Comparison of ENCODE assay signal across 8 mouse cellular contexts in genomic region chr11:23770510-23770759, GRCm38 (mm10). TPM values are rescaled to one million over a fixed set of nuclear protein-coding genes. Genes with fewer than 3 reads are reported as not detected.
A peak's percentile ranks its signal among the peaks of the same experiment; 100 is the strongest.
DNase-seq lines count a peak whose midpoint lies in the region; ATAC-seq and TF ChIP-seq lines count a peak whose summit lies in the region.

No protein-coding gene starts in this region.

- under 1% methylated on average over 24 of the region's 24 CpGs for WGBS in heart, embryonic 12.5 days
- WGBS in forebrain, embryonic 15.5 days: under 1% methylated on average over 24 of the region's 24 CpGs
- 2% methylated on average over 24 of the region's 24 CpGs for WGBS in liver, postnatal 0 days (ENCODE audit: insufficient replicate concordance)

- H3K4me2 ChIP-seq in heart, embryonic 12.5 days: peak overlapping the region; percentile 85
- H3K4me2 ChIP-seq in forebrain, embryonic 15.5 days (replicated peaks): peak overlapping the region; percentile 85
- H3K4me2 ChIP-seq in liver, postnatal 0 days (ENCODE audit: low read depth, low read length): peak overlapping the region; percentile 78

- ATAC-seq in heart, embryonic 12.5 days (ENCODE audit: insufficient number of reproducible peaks, low FRiP score): no peak; the same call in 1 of the 2 replicates
- no peak for ATAC-seq in forebrain, embryonic 15.5 days (replicated peaks)
- ATAC-seq in liver, postnatal 0 days: no peak

- peaks cover 13% of the 10 kb centered on the region for H3K4me1 ChIP-seq in heart, embryonic 12.5 days (replicated peaks)
- peaks cover 12% of the 10 kb centered on the region for H3K4me1 ChIP-seq in forebrain, embryonic 15.5 days
- H3K4me1 ChIP-seq in liver, postnatal 0 days (ENCODE audit: insufficient read depth): 0 out of 2 replicates have a peak, but pooled peaks cover 5% of the 10 kb centered on the region

- no peaks in the 10 kb centered on the region for H3K36me3 ChIP-seq in heart, embryonic 12.5 days
- H3K36me3 ChIP-seq in forebrain, embryonic 15.5 days: no peaks in the 10 kb centered on the region
- no peaks in the 10 kb centered on the region for H3K36me3 ChIP-seq in liver, postnatal 0 days (replicated peaks; ENCODE audit: insufficient read depth, low read length)

- peak overlapping the region; percentile 72 for H3K9ac ChIP-seq in heart, embryonic 12.5 days
- H3K9ac ChIP-seq in forebrain, embryonic 15.5 days (replicated peaks): peak overlapping the region; percentile 78
- peak overlapping the region; percentile 82 for H3K9ac ChIP-seq in liver, postnatal 0 days (replicated peaks)

- DNase-seq in heart, postnatal 10 days: no peak
- peak; percentile 69 for DNase-seq in ES-CJ7 (ENCODE audit: low read depth, low spot score)
- no peak for DNase-seq in liver, postnatal 0 days
- DNase-seq in layer of hippocampus, adult 9-10 months (ENCODE audit: low spot score): no peak
- DNase-seq in layer of hippocampus, postnatal 36 days: no peak
- DNase-seq in cerebellum, adult 11 months: no peak

- TF ChIP-seq EP300 in liver, postnatal 0 days (IDR thresholded peaks at IDR 0.05; ENCODE audit: low read depth): no peak

- TF ChIP-seq CTCF in liver, postnatal 0 days (IDR thresholded peaks at IDR 0.05; ENCODE audit: low read depth): no peak

- intact Hi-C loops in heart, postnatal 10 days (cut with DNase I): loop anchor here (5.0 to 10.0 kb wide), 3 partner anchors 84 to 304 kb away; partner anchors contain the start of genes A830031A19Rik, Bcl11a, Pex13 and Pus10

- H3K9me3 ChIP-seq in heart, embryonic 12.5 days (replicated peaks): no peaks in the 10 kb centered on the region
- no peaks in the 10 kb centered on the region for H3K9me3 ChIP-seq in forebrain, embryonic 15.5 days
- 0 out of 2 replicates have a peak, but pooled peaks cover 2% of the 10 kb centered on the region for H3K9me3 ChIP-seq in liver, postnatal 0 days (ENCODE audit: low read length)

- peak overlapping the region; percentile 63 for H3K4me3 ChIP-seq in heart, embryonic 12.5 days
- H3K4me3 ChIP-seq in forebrain, embryonic 15.5 days: peak overlapping the region; percentile 97
- H3K4me3 ChIP-seq in liver, postnatal 0 days (ENCODE audit: low read depth, low read length): peak overlapping the region; percentile 75

- H3K27me3 ChIP-seq in heart, embryonic 12.5 days (replicated peaks): no peaks in the 10 kb centered on the region
- H3K27me3 ChIP-seq in forebrain, embryonic 15.5 days: no peaks in the 10 kb centered on the region
- H3K27me3 ChIP-seq in liver, postnatal 0 days (ENCODE audit: insufficient read depth, low read length): no peaks in the 10 kb centered on the region

- peak overlapping the region; percentile 94 for H3K27ac ChIP-seq in heart, embryonic 12.5 days (ENCODE audit: poor library complexity, severe bottlenecking)
- H3K27ac ChIP-seq in forebrain, embryonic 15.5 days (replicated peaks): peak overlapping the region; percentile 88
- H3K27ac ChIP-seq in liver, postnatal 0 days (ENCODE audit: low read depth): peak overlapping the region; percentile 99

RNA-seq across cellular contexts. Expression of gene Rel, which starts 0.3 kb away (rescaled TPM):
- polyA plus RNA-seq in heart, embryonic 12.5 days (2016; fragmentation: Nextera tagmentation; extraction: Ambion mirVana): 2.2 and 3.1 TPM in 2 replicates
- 10 to 100 TPM in 1 of 2 experiments, 1 to 10 TPM in 1; 9.5 to 10.3 TPM for total RNA-seq in heart, postnatal 10 days (2021)
- polyA plus RNA-seq in forebrain, embryonic 15.5 days (2015; fragmentation: Nextera tagmentation; extraction: Ambion mirVana): 0.24 and 0.26 TPM in 2 replicates
- polyA plus RNA-seq in liver, postnatal 0 days (2015; fragmentation: Nextera tagmentation; extraction: Ambion mirVana): 0.63 and 0.89 TPM in 2 replicates
- 1 to 10 TPM; 2.6 to 2.7 TPM for total RNA-seq in layer of hippocampus, postnatal 36 days (2021)
